Mouse (Mus musculus): ENCODE measurements around the gene Tagap.

- TF ChIP-seq CHD2 (IDR thresholded peaks at IDR 0.05; ENCODE audit: low read depth, low read length) (no peak), ZC3H11A (IDR thresholded peaks at IDR 0.05; ENCODE audit: borderline replicate concordance, low read depth, low read length) (no peak), HCFC1 (IDR thresholded peaks at IDR 0.05; ENCODE audit: borderline replicate concordance, insufficient read depth, low read length) (no peak)
Measured at GRCm38 (mm10) chr17:7905936-7906685, 19.7 kb upstream of the Tagap start.

All from ES-E14 (cell line).